In the genomic region with DNA sequence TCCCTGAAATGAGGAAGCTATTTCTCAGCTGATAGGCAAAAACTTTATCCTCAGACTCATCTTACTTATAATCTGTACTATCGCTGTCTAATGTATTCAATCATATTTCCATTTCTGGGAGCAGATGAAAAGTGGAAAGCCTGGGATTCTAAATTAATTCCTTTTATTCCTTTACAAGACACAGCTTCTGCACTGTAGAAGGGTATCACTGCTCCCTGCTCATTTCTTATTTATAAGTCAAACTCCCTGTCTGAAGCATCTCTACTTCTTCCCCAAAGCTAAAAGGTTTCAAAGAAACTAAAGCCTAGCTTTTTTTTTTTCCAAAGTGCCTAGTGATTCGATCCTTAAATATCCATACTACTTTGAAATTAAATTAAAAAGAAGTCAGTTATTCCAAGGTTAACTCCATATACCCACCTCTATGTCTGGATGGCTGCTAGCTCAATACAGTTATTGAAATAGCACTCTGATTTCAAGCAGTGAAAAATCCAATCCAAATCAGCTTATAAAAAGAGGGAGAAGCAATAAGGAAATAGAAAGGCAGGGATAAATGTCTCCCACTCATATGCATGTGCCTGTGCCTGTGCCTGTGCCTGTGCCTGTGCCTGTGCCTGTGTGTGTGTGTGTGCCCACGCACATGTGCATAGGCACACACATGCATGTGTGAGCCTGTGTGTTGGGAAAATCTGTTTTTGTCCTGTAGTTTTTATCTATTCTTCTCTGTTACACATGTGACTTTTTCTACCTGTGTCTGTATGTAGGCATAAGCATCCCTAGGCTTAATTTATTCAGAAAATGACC, we compare ENCODE assay signal across 25 mouse cellular contexts.
A peak's percentile ranks its signal among the peaks of the same experiment; 100 is the strongest.
DNase-seq lines count a peak whose midpoint lies in the region; ATAC-seq and TF ChIP-seq lines count a peak whose summit lies in the region.
"Had no signal": no experiment of that assay in that cellular context is flagged by ENCODE, and none has a peak within 500 bp of the region (broad histone marks: within the 10 kb centered on the region; RNA-seq: fewer than 3 reads in every experiment).

No protein-coding gene starts in this region.

- H3K36me3 ChIP-seq in midbrain, embryonic 13.5 days: no peaks in the 10 kb centered on the region
- H3K36me3 ChIP-seq in midbrain, embryonic 11.5 days (ENCODE audit: control insufficient read depth, insufficient read depth, low read length): no peaks in the 10 kb centered on the region
- no peaks in the 10 kb centered on the region for H3K36me3 ChIP-seq in midbrain, embryonic 16.5 days (ENCODE audit: control insufficient read depth, insufficient read depth, low read length)
- no peaks in the 10 kb centered on the region for H3K36me3 ChIP-seq in limb, embryonic 10.5 days
- H3K36me3 ChIP-seq: embryonic facial prominence, embryonic 10.5 days; embryonic facial prominence, embryonic 12.5 days; forebrain, embryonic 15.5 days; G1E had no signal

- WGBS in midbrain, embryonic 13.5 days: 85% methylated on average over 3 of the region's 3 CpGs
- WGBS in midbrain, embryonic 11.5 days: 87% methylated on average over 3 of the region's 3 CpGs
- WGBS in midbrain, embryonic 16.5 days: 69% methylated on average over 3 of the region's 3 CpGs
- WGBS in limb, embryonic 10.5 days: 89% methylated on average over 3 of the region's 3 CpGs

- H3K9ac ChIP-seq in midbrain, embryonic 13.5 days (replicated peaks): no peak overlapping the region
- no peak overlapping the region for H3K9ac ChIP-seq in midbrain, embryonic 11.5 days (ENCODE audit: low read length)
- H3K9ac ChIP-seq in midbrain, embryonic 16.5 days (ENCODE audit: low read depth, low read length): no peak overlapping the region
- H3K9ac ChIP-seq: embryonic facial prominence, embryonic 12.5 days; forebrain, embryonic 13.5 days; forebrain, embryonic 15.5 days; forebrain, postnatal 0 days had no signal

- DNase-seq in midbrain, embryonic 11.5 days (ENCODE audit: low spot score, missing footprints): no peak
- peak; percentile 33 for DNase-seq in brain, embryonic 14.5 days (ENCODE audit: low read depth)
- no peak for DNase-seq in limb, embryonic 10.5 days (ENCODE audit: low spot score)
- DNase-seq in kidney, postnatal 4 days: no peak
- DNase-seq: adrenal gland, adult 8-10 months; adrenal gland, postnatal 14 days; adrenal gland, postnatal 36 days; B cell, adult 2 months; cerebellum, adult 11 months; cerebellum, adult 18-20 months; cerebellum, adult 9-10 months; cerebellum, postnatal 10 days; cerebellum, postnatal 25 days; forebrain, postnatal 0 days had no signal

- no peaks in the 10 kb centered on the region for H3K27me3 ChIP-seq in midbrain, embryonic 13.5 days
- H3K27me3 ChIP-seq in midbrain, embryonic 11.5 days (ENCODE audit: control insufficient read depth, insufficient read depth, low read length): no peaks in the 10 kb centered on the region
- no peaks in the 10 kb centered on the region for H3K27me3 ChIP-seq in midbrain, embryonic 16.5 days (ENCODE audit: control insufficient read depth, insufficient read depth, low read depth, low read length)
- H3K27me3 ChIP-seq in limb, embryonic 10.5 days (ENCODE audit: low read depth, poor library complexity, severe bottlenecking): no peaks in the 10 kb centered on the region
- H3K27me3 ChIP-seq: CH12.LX; embryonic facial prominence, embryonic 12.5 days; forebrain, embryonic 13.5 days; forebrain, embryonic 15.5 days had no signal

- H3K4me3 ChIP-seq in midbrain, embryonic 13.5 days (replicated peaks): no peak overlapping the region
- no peak overlapping the region for H3K4me3 ChIP-seq in midbrain, embryonic 11.5 days (ENCODE audit: low read depth, low read length)
- H3K4me3 ChIP-seq in midbrain, embryonic 16.5 days (ENCODE audit: low read depth, low read length): no peak overlapping the region
- no peak overlapping the region for H3K4me3 ChIP-seq in limb, embryonic 10.5 days
- H3K4me3 ChIP-seq: embryonic facial prominence, embryonic 10.5 days; embryonic facial prominence, embryonic 12.5 days; forebrain, embryonic 13.5 days; forebrain, embryonic 15.5 days had no signal

- no peak overlapping the region for H3K27ac ChIP-seq in midbrain, embryonic 13.5 days
- H3K27ac ChIP-seq in midbrain, embryonic 11.5 days (ENCODE audit: low read depth, low read length): no peak overlapping the region
- H3K27ac ChIP-seq in midbrain, embryonic 16.5 days (ENCODE audit: low read length): peak overlapping the region; percentile 68
- H3K27ac ChIP-seq in limb, embryonic 10.5 days: no peak overlapping the region
- H3K27ac ChIP-seq: embryonic facial prominence, embryonic 10.5 days; embryonic facial prominence, embryonic 12.5 days; forebrain, embryonic 13.5 days; forebrain, embryonic 15.5 days had no signal

- no peak overlapping the region for H3K4me2 ChIP-seq in midbrain, embryonic 13.5 days (replicated peaks)
- H3K4me2 ChIP-seq in midbrain, embryonic 11.5 days: no peak overlapping the region
- H3K4me2 ChIP-seq in midbrain, embryonic 16.5 days (ENCODE audit: low read length): no peak overlapping the region
- H3K4me2 ChIP-seq: embryonic facial prominence, embryonic 12.5 days; forebrain, embryonic 13.5 days; forebrain, embryonic 15.5 days had no signal

- 0 out of 2 replicates have a peak, but pooled peaks have one; percentile 48 for ATAC-seq in midbrain, embryonic 13.5 days
- no peak for ATAC-seq in midbrain, embryonic 11.5 days (ENCODE audit: low FRiP score)
- peak; percentile 92 for ATAC-seq in midbrain, embryonic 16.5 days
- ATAC-seq: activated CD4-positive, CD25-positive, alpha-beta regulatory T cell, adult 4 months; CD4-positive, CD25-positive, alpha-beta regulatory T cell, adult 4 months; forebrain, embryonic 15.5 days; forebrain, postnatal 0 days; Patski had no signal

- TF ChIP-seq CTCF in brain, embryonic 14.5 days (IDR thresholded peaks at IDR 0.05; ENCODE audit: borderline replicate concordance, extremely low read depth, insufficient read depth, insufficient read length): no peak

- TF ChIP-seq POLR2A in brain, embryonic 14.5 days (IDR thresholded peaks at IDR 0.05; ENCODE audit: borderline replicate concordance, extremely low read depth, insufficient read depth, insufficient read length, poor library complexity, severe bottlenecking): no peak

- H3K9me3 ChIP-seq in midbrain, embryonic 13.5 days: no peaks in the 10 kb centered on the region
- no peaks in the 10 kb centered on the region for H3K9me3 ChIP-seq in midbrain, embryonic 11.5 days (ENCODE audit: control insufficient read depth, low read length)
- no peaks in the 10 kb centered on the region for H3K9me3 ChIP-seq in midbrain, embryonic 16.5 days (replicated peaks; ENCODE audit: control insufficient read depth, low read length, poor library complexity, severe bottlenecking)
- no peaks in the 10 kb centered on the region for H3K9me3 ChIP-seq in limb, embryonic 10.5 days (replicated peaks)
- H3K9me3 ChIP-seq: embryonic facial prominence, embryonic 10.5 days; embryonic facial prominence, embryonic 12.5 days; forebrain, embryonic 13.5 days; forebrain, embryonic 15.5 days; G1E had no signal

- no peaks in the 10 kb centered on the region for H3K4me1 ChIP-seq in midbrain, embryonic 13.5 days (replicated peaks)
- H3K4me1 ChIP-seq in midbrain, embryonic 11.5 days (ENCODE audit: control insufficient read depth, insufficient read depth, low read length): no peaks in the 10 kb centered on the region
- no peaks in the 10 kb centered on the region for H3K4me1 ChIP-seq in midbrain, embryonic 16.5 days (ENCODE audit: control insufficient read depth, insufficient read depth, low read length)
- H3K4me1 ChIP-seq in limb, embryonic 10.5 days: no peaks in the 10 kb centered on the region
- H3K4me1 ChIP-seq: embryonic facial prominence, embryonic 10.5 days; embryonic facial prominence, embryonic 12.5 days; forebrain, embryonic 13.5 days; forebrain, embryonic 15.5 days had no signal
